Mouse (Mus musculus) c-Kit-positive CD71-positive TER-119-positive erythroid progenitor cells, embryonic 14.5 days (primary cell): ENCODE results near the gene D1Pas1.

ENCODE experiments used
- DNase-seq: peaks from one replicate; pipeline ENCODE4 v3.0.0-alpha.2; 2013; ENCODE audit warnings: low spot score

The D1Pas1 gene

GRCm38 (mm10) chr1:186967201-186967812, at the start of gene D1Pas1:
D1Pas1 (plus strand) TSS chr1:186967416.
- no peak for DNase-seq

GRCm38 (mm10) chr1:186922489-186923370, 44.5 kb upstream of the D1Pas1 start:
- DNase-seq: no peak

GRCm38 (mm10) chr1:186924027-186924426, 43.2 kb upstream of the D1Pas1 start:
- DNase-seq: no peak

- DNase-seq: no peak
Observed at GRCm38 (mm10) chr1:186925411-186925810, 41.8 kb upstream of the D1Pas1 start.

- no peak for DNase-seq
Observed at GRCm38 (mm10) chr1:186926316-186926949, 40.8 kb upstream of the D1Pas1 start.

GRCm38 (mm10) chr1:186926950-186927316, 40.3 kb upstream of the D1Pas1 start:
- DNase-seq: no peak

GRCm38 (mm10) chr1:186927494-186927893, 39.7 kb upstream of the D1Pas1 start:
- no peak for DNase-seq

- DNase-seq: no peak
Observed at GRCm38 (mm10) chr1:186930160-186930887, 36.9 kb upstream of the D1Pas1 start.

GRCm38 (mm10) chr1:186930888-186931233, 36.4 kb upstream of the D1Pas1 start:
- DNase-seq: no peak

GRCm38 (mm10) chr1:186934205-186934604, 33.0 kb upstream of the D1Pas1 start:
- DNase-seq: no peak

GRCm38 (mm10) chr1:186952381-186952780, 14.8 kb upstream of the D1Pas1 start:
- DNase-seq: no peak

GRCm38 (mm10) chr1:186954591-186954990, 12.6 kb upstream of the D1Pas1 start:
- no peak for DNase-seq

GRCm38 (mm10) chr1:186959380-186959779, 7.8 kb upstream of the D1Pas1 start:
- DNase-seq: no peak

GRCm38 (mm10) chr1:186964143-186964875, 2.9 kb upstream of the D1Pas1 start:
- no peak for DNase-seq

- no peak for DNase-seq
Observed at GRCm38 (mm10) chr1:186967926-186968325, 710 bp downstream of the D1Pas1 start.

- DNase-seq: no peak
Observed at GRCm38 (mm10) chr1:186976937-186977540, 9.8 kb downstream of the D1Pas1 start.

- DNase-seq: no peak
Observed at GRCm38 (mm10) chr1:186977801-186978200, 10.6 kb downstream of the D1Pas1 start.

GRCm38 (mm10) chr1:186979465-186979864, 12.2 kb downstream of the D1Pas1 start:
- no peak for DNase-seq

- DNase-seq: no peak
Observed at GRCm38 (mm10) chr1:186980503-186980902, 13.3 kb downstream of the D1Pas1 start.

- no peak for DNase-seq
Observed at GRCm38 (mm10) chr1:186985131-186985530, 17.9 kb downstream of the D1Pas1 start.

- DNase-seq: no peak
Observed at GRCm38 (mm10) chr1:186986086-186986485, 18.9 kb downstream of the D1Pas1 start.
